Mouse (Mus musculus) lung, postnatal 10 days (tissue): ENCODE measurements around the gene Ccdc13.

Experiments
- DNase-seq: peaks from one replicate; pipeline ENCODE4 v3.0.0; 2021

Ccdc13 gene

GRCm38 (mm10) chr9:121838829-121839621 is at the start of gene Ccdc13:
TSS of gene Ccdc13 (minus strand) at chr9:121839461.
- DNase-seq: peak; percentile 90

GRCm38 (mm10) chr9:121882015-121882457 is 42.8 kb upstream of the Ccdc13 start:
- peak; percentile 82 for DNase-seq

- peak; percentile 54 for DNase-seq
Observed at GRCm38 (mm10) chr9:121881301-121881700, 42.0 kb upstream of the Ccdc13 start.

GRCm38 (mm10) chr9:121880840-121881239 is 41.6 kb upstream of the Ccdc13 start:
- DNase-seq: peak; percentile 89

- peak; percentile 79 for DNase-seq
Observed at GRCm38 (mm10) chr9:121877052-121877740, 37.9 kb upstream of the Ccdc13 start.

GRCm38 (mm10) chr9:121873578-121873977 is 34.3 kb upstream of the Ccdc13 start:
- DNase-seq: no peak

GRCm38 (mm10) chr9:121872062-121872683 is 32.9 kb upstream of the Ccdc13 start:
- no peak for DNase-seq

- no peak for DNase-seq
Observed at GRCm38 (mm10) chr9:121869973-121870515, 30.8 kb upstream of the Ccdc13 start.

GRCm38 (mm10) chr9:121869432-121869831 is 30.2 kb upstream of the Ccdc13 start:
- DNase-seq: no peak

GRCm38 (mm10) chr9:121868236-121868635 is 29.0 kb upstream of the Ccdc13 start:
- no peak for DNase-seq

- DNase-seq: peak; percentile 77
Observed at GRCm38 (mm10) chr9:121867632-121868031, 28.4 kb upstream of the Ccdc13 start.

GRCm38 (mm10) chr9:121865425-121866008 is 26.3 kb upstream of the Ccdc13 start:
- DNase-seq: no peak

- DNase-seq: peak; percentile 22
Observed at GRCm38 (mm10) chr9:121864837-121865236, 25.6 kb upstream of the Ccdc13 start.

GRCm38 (mm10) chr9:121860921-121861320 is 21.7 kb upstream of the Ccdc13 start:
- no peak for DNase-seq

GRCm38 (mm10) chr9:121859345-121859744 is 20.1 kb upstream of the Ccdc13 start:
- DNase-seq: no peak

- no peak for DNase-seq
Observed at GRCm38 (mm10) chr9:121858153-121858488, 18.9 kb upstream of the Ccdc13 start, which contains the start of gene Higd1a. TSS of gene Higd1a (minus strand) at chr9:121858362.

GRCm38 (mm10) chr9:121857474-121858152 is 18.4 kb upstream of the Ccdc13 start:
- peak; percentile 98 for DNase-seq

- no peak for DNase-seq
Observed at GRCm38 (mm10) chr9:121856649-121857416, 17.6 kb upstream of the Ccdc13 start.

GRCm38 (mm10) chr9:121854246-121854645 is 15.0 kb upstream of the Ccdc13 start:
- no peak for DNase-seq

GRCm38 (mm10) chr9:121847842-121848241 is 8.6 kb upstream of the Ccdc13 start:
- no peak for DNase-seq

- no peak for DNase-seq
Observed at GRCm38 (mm10) chr9:121847138-121847537, 7.9 kb upstream of the Ccdc13 start.
